Mouse (Mus musculus) hindbrain, embryonic 14.5 days (tissue): ENCODE results near the gene Timm50. TPM values are rescaled to one million over a fixed set of nuclear protein-coding genes. Genes with fewer than 3 reads are reported as not detected.
A peak's percentile ranks its signal among the peaks of the same experiment; 100 is the strongest.

Source experiments
- ATAC-seq: fragments of 200-750 bp; cut with Nextera tagmentation; 2 replicates; pipeline ENCODE4 v1.8.0; 2017; ENCODE audit warnings: moderate number of reproducible peaks, mild to moderate bottlenecking, moderate TSS enrichment, moderate library complexity; ENCODE audit not compliant: low FRiP score
- DNase-seq: peaks from one replicate; pipeline ENCODE4 v3.0.0-alpha.2; 2015; ENCODE audit warnings: low spot score
- H3K27ac ChIP-seq: fragments of 300-500 bp; sonication (generic); 2 replicates; pipeline ENCODE4 v1.5.1; 2014; ENCODE audit warnings: mild to moderate bottlenecking, moderate library complexity
- H3K27me3 ChIP-seq: fragments of 300-500 bp; sonication (generic); 2 replicates; pipeline ENCODE4 v1.6.1; 2014; ENCODE audit warnings: mild to moderate bottlenecking, low read length, mixed read lengths; ENCODE audit not compliant: control insufficient read depth, insufficient read depth
- H3K36me3 ChIP-seq: fragments of 300-500 bp; sonication (generic); replicated peaks from 2 replicates; pipeline ENCODE4 v1.6.1; 2014; ENCODE audit not compliant: control insufficient read depth, insufficient read depth
- H3K4me1 ChIP-seq: fragments of 300-500 bp; sonication (generic); replicated peaks from 2 replicates; pipeline ENCODE4 v1.6.1; 2014; ENCODE audit warnings: antibody characterized with exemption, low read length, mixed read lengths; ENCODE audit not compliant: control insufficient read depth, insufficient read depth
- H3K4me2 ChIP-seq: fragments of 300-500 bp; sonication (generic); replicated peaks from 2 replicates; pipeline ENCODE4 v1.6.1; 2014; ENCODE audit warnings: mild to moderate bottlenecking, moderate library complexity
- H3K4me3 ChIP-seq: fragments of 300-500 bp; sonication (generic); replicated peaks from 2 replicates; pipeline ENCODE4 v1.5.1; 2014; ENCODE audit warnings: mild to moderate bottlenecking, low read length
- H3K9ac ChIP-seq: fragments of 300-500 bp; sonication (generic); 2 replicates; pipeline ENCODE4 v1.6.1; 2014
- H3K9me3 ChIP-seq: fragments of 300-500 bp; sonication (generic); 2 replicates; pipeline ENCODE4 v1.6.1; 2016; ENCODE audit warnings: low read length; ENCODE audit not compliant: control insufficient read depth
- WGBS: fragments of 180-500 bp; shearing (Covaris S2); extraction: QIAGEN DNeasy Blood & Tissue Kit; methylation state at CpG from one replicate; pipeline ENCODE4 v1.1.7; 2014; 5-methylcytosine and 5-hydroxymethylcytosine counted together
- polyA plus RNA-seq: library from polyadenylated mRNA; unstranded; fragments of >200 nt; fragmentation: Nextera tagmentation; extraction: Ambion mirVana; gene quantifications from 2 replicates; pipeline ENCODE4 v1.2.1, GENCODE M21; 2014

Gene Timm50
- polyA plus RNA-seq, result 125 and 137 TPM in 2 replicates

DNA sequence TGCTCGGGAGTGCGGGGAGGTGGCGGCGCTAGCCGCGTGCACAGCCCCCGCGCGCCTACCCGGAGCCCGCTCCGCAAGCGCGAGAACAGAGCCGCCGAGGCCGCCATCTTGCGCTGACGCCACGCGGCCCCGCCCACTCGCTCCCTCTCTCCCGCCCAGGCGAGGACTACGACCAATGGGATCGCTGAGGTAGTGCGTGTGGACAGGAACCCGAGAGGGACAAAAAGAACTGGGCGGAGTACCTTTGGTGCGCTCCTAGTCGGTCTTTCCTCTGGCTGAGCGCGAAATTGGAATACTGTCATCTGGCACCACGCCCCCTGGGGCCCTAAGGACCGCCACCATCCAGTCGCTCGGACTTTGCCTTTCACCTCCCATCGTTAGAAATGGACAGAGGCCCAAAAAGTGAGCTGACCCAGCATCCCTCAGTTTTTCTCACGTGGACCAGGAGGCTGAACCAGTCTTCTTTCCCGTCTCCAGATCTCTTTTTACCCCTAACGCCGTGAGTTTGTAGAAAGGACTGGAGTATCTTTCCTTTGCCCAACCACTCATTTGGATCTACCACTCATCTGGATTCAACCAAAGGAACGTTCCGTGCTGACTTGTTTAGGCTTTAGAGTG is at the start of gene Timm50:
Timm50 (minus strand) TSS at position 147 of the 618 bp plus-strand sequence.
- peaks cover 66% of the 10 kb centered on the region for H3K36me3 ChIP-seq

DNA sequence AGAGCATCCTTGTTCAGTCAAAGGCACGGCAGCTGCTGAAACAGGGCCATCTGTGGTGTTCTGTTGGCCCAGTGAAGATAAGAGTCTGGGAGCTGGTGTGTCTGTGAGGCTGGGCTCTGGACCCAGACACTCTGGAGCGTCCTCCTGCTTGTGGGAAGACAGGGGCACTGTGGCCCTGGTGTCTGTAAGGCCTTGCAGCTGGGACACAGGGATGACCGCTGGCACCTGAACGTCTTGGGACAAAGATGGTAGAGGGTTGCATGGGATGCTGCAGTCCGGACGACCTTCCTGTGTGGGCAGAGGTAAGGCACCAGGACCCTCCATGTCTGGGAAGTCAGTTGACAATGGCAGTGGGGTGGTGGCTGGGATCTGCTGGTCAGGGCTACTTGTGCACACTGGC is 48.4 kb upstream of the Timm50 start:
- Histone ChIP-seq H3K4me3 (no peak overlapping the region), H3K27ac (no peak overlapping the region), H3K36me3 (peaks cover 53% of the 10 kb centered on the region), H3K9ac (no peak overlapping the region), H3K27me3 (no peaks in the 10 kb centered on the region), H3K4me1 (no peaks in the 10 kb centered on the region), H3K9me3 (no peaks in the 10 kb centered on the region), H3K4me2 (no peak overlapping the region)
- ATAC-seq (no peak), DNase-seq (no peak)
- 95% methylated on average over 6 of the region's 6 CpGs for WGBS

More for the DNA sequence above, at the start of gene Timm50:
- Histone ChIP-seq H3K9ac (peak within 1 kb of the TSS; percentile 93), H3K27me3 (no peaks in the 10 kb centered on the region), H3K4me2 (peak within 1 kb of the TSS; percentile 92), H3K9me3 (no peaks in the 10 kb centered on the region), H3K27ac (peak within 1 kb of the TSS; percentile 71), H3K4me1 (peaks cover 14% of the 10 kb centered on the region), H3K4me3 (peak within 1 kb of the TSS; percentile 98)
- under 1% methylated on average over 45 of the region's 45 CpGs for WGBS
- ATAC-seq (peak; percentile 95), DNase-seq (peak; percentile 98)

- H3K4me2 ChIP-seq, result no peak overlapping the region
- H3K9ac ChIP-seq, result no peak overlapping the region
- no peaks in the 10 kb centered on the region for H3K27me3 ChIP-seq
- no peak overlapping the region for H3K27ac ChIP-seq
- H3K4me1 ChIP-seq, result no peaks in the 10 kb centered on the region
- DNase-seq (no peak), ATAC-seq (no peak)
- no peak overlapping the region for H3K4me3 ChIP-seq
- H3K9me3 ChIP-seq, result no peaks in the 10 kb centered on the region
- H3K36me3 ChIP-seq, result peaks cover 53% of the 10 kb centered on the region
- WGBS, result 94% methylated on average over 10 of the region's 10 CpGs
Measured at GRCm38 (mm10) chr7:28359854-28360253, 48.0 kb upstream of the Timm50 start.

- 0 out of 2 replicates have a peak overlapping the region, but pooled peaks have one; percentile 67 for H3K27ac ChIP-seq
- peaks cover 54% of the 10 kb centered on the region for H3K36me3 ChIP-seq
Measured at GRCm38 (mm10) chr7:28358431-28358830, 46.6 kb upstream of the Timm50 start.

GRCm38 (mm10) chr7:28357984-28358383 is 46.1 kb upstream of the Timm50 start:
- Histone ChIP-seq H3K36me3 (peaks cover 59% of the 10 kb centered on the region), H3K9me3 (no peaks in the 10 kb centered on the region), H3K27me3 (no peaks in the 10 kb centered on the region), H3K4me2 (no peak overlapping the region), H3K4me1 (no peaks in the 10 kb centered on the region), H3K27ac (peak overlapping the region; percentile 67; the same call in 1 of the 2 replicates), H3K9ac (peak overlapping the region; percentile 24; the same call in 1 of the 2 replicates), H3K4me3 (no peak overlapping the region)
- 14% methylated on average over 5 of the region's 5 CpGs for WGBS
- DNase-seq (no peak), ATAC-seq (no peak)

More at GRCm38 (mm10) chr7:28358431-28358830, 46.6 kb upstream of the Timm50 start:
- Histone ChIP-seq H3K4me2 (no peak overlapping the region), H3K9me3 (no peaks in the 10 kb centered on the region), H3K9ac (peak overlapping the region; percentile 24; the same call in 1 of the 2 replicates), H3K4me1 (no peaks in the 10 kb centered on the region), H3K4me3 (no peak overlapping the region), H3K27me3 (no peaks in the 10 kb centered on the region)
- 66% methylated on average over 7 of the region's 7 CpGs for WGBS
- DNase-seq, result no peak
- no peak for ATAC-seq

- no peak overlapping the region for H3K4me3 ChIP-seq
- no peak for ATAC-seq
- H3K27ac ChIP-seq, result 0 out of 2 replicates have a peak overlapping the region, but pooled peaks have one; percentile 67
- WGBS, result 1% methylated on average over 5 of the region's 5 CpGs
- H3K9ac ChIP-seq, result no peak overlapping the region
- H3K4me1 ChIP-seq, result peaks cover under 1% of the 10 kb centered on the region
- H3K27me3 ChIP-seq, result no peaks in the 10 kb centered on the region
- no peaks in the 10 kb centered on the region for H3K9me3 ChIP-seq
- H3K4me2 ChIP-seq, result no peak overlapping the region
- DNase-seq, result no peak
- H3K36me3 ChIP-seq, result peaks cover 59% of the 10 kb centered on the region
Measured at GRCm38 (mm10) chr7:28356981-28357380, 45.1 kb upstream of the Timm50 start.

- Histone ChIP-seq H3K9ac (no peak overlapping the region), H3K4me3 (no peak overlapping the region), H3K4me1 (peaks cover 9% of the 10 kb centered on the region), H3K4me2 (no peak overlapping the region), H3K9me3 (no peaks in the 10 kb centered on the region), H3K36me3 (peaks cover 48% of the 10 kb centered on the region), H3K27ac (no peak overlapping the region), H3K27me3 (no peaks in the 10 kb centered on the region)
- DNase-seq, result no peak
- WGBS, result 88% methylated on average over 3 of the region's 3 CpGs
- no peak for ATAC-seq
Measured at GRCm38 (mm10) chr7:28355221-28355620, 43.3 kb upstream of the Timm50 start.

GRCm38 (mm10) chr7:28354596-28354995 is 42.7 kb upstream of the Timm50 start:
- peaks cover 14% of the 10 kb centered on the region for H3K4me1 ChIP-seq
- no peak overlapping the region for H3K4me2 ChIP-seq
- H3K9ac ChIP-seq, result no peak overlapping the region
- ATAC-seq (no peak), DNase-seq (no peak)
- H3K27me3 ChIP-seq, result no peaks in the 10 kb centered on the region
- 89% methylated on average over 3 of the region's 3 CpGs for WGBS
- no peak overlapping the region for H3K27ac ChIP-seq
- peaks cover 41% of the 10 kb centered on the region for H3K36me3 ChIP-seq
- H3K9me3 ChIP-seq, result no peaks in the 10 kb centered on the region
- no peak overlapping the region for H3K4me3 ChIP-seq

DNA sequence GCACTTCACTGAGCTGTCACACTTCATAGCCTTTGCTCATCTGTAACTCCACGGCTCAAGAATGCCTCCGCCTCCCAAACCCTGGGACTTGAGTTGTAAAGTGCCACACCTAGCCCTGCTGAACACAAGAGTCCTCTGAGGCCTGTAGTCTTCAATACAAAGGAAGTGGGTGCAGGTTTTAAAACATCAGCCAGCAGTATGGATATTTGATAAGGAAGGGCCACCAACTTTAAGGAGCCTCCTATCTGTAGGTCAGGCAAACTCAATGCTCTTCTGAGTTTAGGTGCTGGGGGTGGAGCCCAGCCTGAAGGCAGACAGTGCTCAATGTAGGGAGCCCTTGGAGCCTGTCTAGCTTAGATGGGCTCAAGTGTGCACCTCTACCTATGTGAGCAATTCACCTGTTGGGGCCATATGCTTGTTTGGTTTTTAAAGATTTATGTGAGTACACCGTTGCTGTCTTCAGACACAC is 42.3 kb upstream of the Timm50 start:
- H3K36me3 ChIP-seq, result peaks cover 38% of the 10 kb centered on the region
- H3K4me2 ChIP-seq, result no peak overlapping the region
- no peak overlapping the region for H3K4me3 ChIP-seq
- H3K9ac ChIP-seq, result no peak overlapping the region
- ATAC-seq (no peak), DNase-seq (no peak)
- no peak overlapping the region for H3K27ac ChIP-seq
- H3K27me3 ChIP-seq, result no peaks in the 10 kb centered on the region
- H3K4me1 ChIP-seq, result peaks cover 16% of the 10 kb centered on the region
- no peaks in the 10 kb centered on the region for H3K9me3 ChIP-seq
- 92% methylated on average over 3 of the region's 3 CpGs for WGBS
